Comparison of ENCODE assay signal across 11 mouse cellular contexts in genomic region chr2:109989679-109990473, GRCm38 (mm10). TPM values are rescaled to one million over a fixed set of nuclear protein-coding genes. Genes with fewer than 3 reads are reported as not detected.
A peak's percentile ranks its signal among the peaks of the same experiment; 100 is the strongest.
DNase-seq lines count a peak whose midpoint lies in the region; ATAC-seq and TF ChIP-seq lines count a peak whose summit lies in the region.
"Had no signal": no experiment of that assay in that cellular context is flagged by ENCODE, and none has a peak within 500 bp of the region (broad histone marks: within the 10 kb centered on the region; RNA-seq: fewer than 3 reads in every experiment).

No protein-coding gene starts in this region.

- H3K27ac ChIP-seq in heart, embryonic 12.5 days (ENCODE audit: poor library complexity, severe bottlenecking): 0 out of 2 replicates have a peak overlapping the region, but pooled peaks have one; percentile 20
- H3K27ac ChIP-seq in midbrain, embryonic 10.5 days (replicated peaks): peak overlapping the region; percentile 70
- H3K27ac ChIP-seq in midbrain, postnatal 0 days (ENCODE audit: low read depth, low read length): no peak overlapping the region
- H3K27ac ChIP-seq in intestine, embryonic 14.5 days (ENCODE audit: low read depth): peak overlapping the region; percentile 60

- H3K36me3 ChIP-seq in heart, embryonic 12.5 days: no peaks in the 10 kb centered on the region
- peaks cover 3% of the 10 kb centered on the region; the same call in 1 of the 2 replicates for H3K36me3 ChIP-seq in midbrain, embryonic 10.5 days
- H3K36me3 ChIP-seq in midbrain, postnatal 0 days (ENCODE audit: insufficient read depth, low read length): no peaks in the 10 kb centered on the region
- peaks cover 4% of the 10 kb centered on the region; the same call in 1 of the 2 replicates for H3K36me3 ChIP-seq in intestine, embryonic 14.5 days (ENCODE audit: control insufficient read depth, insufficient read depth, low read length)

- peak overlapping the region; percentile 41; the same call in 1 of the 2 replicates for H3K9ac ChIP-seq in heart, embryonic 12.5 days
- no peak overlapping the region for H3K9ac ChIP-seq in midbrain, postnatal 0 days (replicated peaks; ENCODE audit: low read length, poor library complexity, severe bottlenecking)
- no peak overlapping the region for H3K9ac ChIP-seq in intestine, embryonic 14.5 days (ENCODE audit: low read length)
- H3K9ac ChIP-seq: lung, embryonic 14.5 days had no signal

- H3K4me2 ChIP-seq in heart, embryonic 12.5 days: 0 out of 2 replicates have a peak overlapping the region, but pooled peaks have one; percentile 38
- no peak overlapping the region for H3K4me2 ChIP-seq in midbrain, postnatal 0 days (ENCODE audit: low read depth, low read length, poor library complexity, severe bottlenecking)
- H3K4me2 ChIP-seq in intestine, embryonic 14.5 days (ENCODE audit: low read length): peak overlapping the region; percentile 4
- H3K4me2 ChIP-seq: lung, embryonic 14.5 days had no signal

- 47% methylated on average over 8 of the region's 8 CpGs for WGBS in heart, embryonic 12.5 days
- 37% methylated on average over 8 of the region's 8 CpGs for WGBS in midbrain, embryonic 10.5 days
- whole genome bisulfite sequencing in midbrain, postnatal 0 days: 42% methylated on average over 8 of the region's 8 CpGs
- 25% methylated on average over 8 of the region's 8 CpGs for WGBS in intestine, embryonic 14.5 days

- no peak for TF ChIP-seq CTCF in midbrain, postnatal 0 days (IDR thresholded peaks at IDR 0.05)

- H3K4me3 ChIP-seq in heart, embryonic 12.5 days: no peak overlapping the region
- H3K4me3 ChIP-seq in midbrain, embryonic 10.5 days: no peak overlapping the region
- H3K4me3 ChIP-seq in midbrain, postnatal 0 days (ENCODE audit: low read depth, low read length): no peak overlapping the region
- H3K4me3 ChIP-seq in intestine, embryonic 14.5 days (ENCODE audit: low read depth, low read length): no peak overlapping the region

- no peak for DNase-seq in heart, adult 9 months (ENCODE audit: low spot score in 2 of 2)
- DNase-seq in midbrain, embryonic 10.5 days (ENCODE audit: low spot score): no peak
- no peak for DNase-seq in midbrain, postnatal 0 days (ENCODE audit: low spot score)
- no peak for DNase-seq in intestine, embryonic 14.5 days (ENCODE audit: low spot score)
- DNase-seq in retina, postnatal 1 day: peak; percentile 45
- no peak for DNase-seq in lung, postnatal 10 days
- DNase-seq in urinary bladder, postnatal 4 days (ENCODE audit: low spot score in 2 of 2): no peak
- DNase-seq: heart, postnatal 10 days; thymus, postnatal 36 days had no signal

- ATAC-seq in heart, embryonic 12.5 days (ENCODE audit: insufficient number of reproducible peaks, low FRiP score): no peak
- ATAC-seq in midbrain, postnatal 0 days (ENCODE audit: low FRiP score): no peak
- no peak for ATAC-seq in intestine, embryonic 14.5 days (replicated peaks; ENCODE audit: low FRiP score, low TSS enrichment, low read depth)

- H3K4me1 ChIP-seq in heart, embryonic 12.5 days (replicated peaks): peaks cover 58% of the 10 kb centered on the region
- H3K4me1 ChIP-seq in midbrain, embryonic 10.5 days: peaks cover 80% of the 10 kb centered on the region
- H3K4me1 ChIP-seq in midbrain, postnatal 0 days (ENCODE audit: insufficient read depth, low read length): no peaks in the 10 kb centered on the region
- peaks cover 63% of the 10 kb centered on the region for H3K4me1 ChIP-seq in intestine, embryonic 14.5 days (replicated peaks; ENCODE audit: control insufficient read depth, insufficient read depth, low read length)

- no peaks in the 10 kb centered on the region for H3K27me3 ChIP-seq in heart, embryonic 12.5 days (replicated peaks)
- peaks cover 9% of the 10 kb centered on the region; the same call in 1 of the 2 replicates for H3K27me3 ChIP-seq in midbrain, embryonic 10.5 days (ENCODE audit: low read depth, poor library complexity, severe bottlenecking)
- H3K27me3 ChIP-seq in midbrain, postnatal 0 days (ENCODE audit: insufficient read depth, low read length): no peaks in the 10 kb centered on the region
- no peaks in the 10 kb centered on the region for H3K27me3 ChIP-seq in intestine, embryonic 14.5 days (replicated peaks; ENCODE audit: control insufficient read depth, insufficient read depth, low read length)

- no peaks in the 10 kb centered on the region for H3K9me3 ChIP-seq in heart, embryonic 12.5 days (replicated peaks)
- H3K9me3 ChIP-seq in midbrain, embryonic 10.5 days (replicated peaks): no peaks in the 10 kb centered on the region
- H3K9me3 ChIP-seq in midbrain, postnatal 0 days (ENCODE audit: low read length): no peaks in the 10 kb centered on the region
- H3K9me3 ChIP-seq in intestine, embryonic 14.5 days (ENCODE audit: control insufficient read depth, low read length): no peaks in the 10 kb centered on the region

RNA-seq across cellular contexts. Expression of gene Ccdc34, which starts 27.7 kb away (rescaled TPM):
- 28.7 and 32.3 TPM in 2 replicates for polyA plus RNA-seq in heart, embryonic 12.5 days (2016; fragmentation: Nextera tagmentation; extraction: Ambion mirVana)
- 60.2 and 60.7 TPM in 2 replicates for polyA plus RNA-seq in midbrain, embryonic 10.5 days (2016; fragmentation: Nextera tagmentation; extraction: Ambion mirVana)
- 19.8 and 22.5 TPM in 2 replicates for total RNA-seq in midbrain, postnatal 0 days (2014; rRNA removed)
- 27.7 and 28.9 TPM in 2 replicates for polyA plus RNA-seq in midbrain, postnatal 0 days (2015; fragmentation: Nextera tagmentation; extraction: Ambion mirVana)
- polyA plus RNA-seq in intestine, embryonic 14.5 days (2014; fragmentation: Nextera tagmentation; extraction: Ambion mirVana): 54.7 and 58.7 TPM in 2 replicates
